Mouse (Mus musculus): Measurements from ENCODE around the gene Hspa13.
A peak's percentile ranks its signal among the peaks of the same experiment; 100 is the strongest.

The Hspa13 gene

GRCm38 (mm10) chr16:75766388-75767249 is at the start of gene Hspa13:
Gene Hspa13, minus strand, starts transcription at chr16:75767104.
- peak; percentile 97 for DNase-seq (ENCODE audit: low spot score in 2 of 2)

GRCm38 (mm10) chr16:75779271-75779670 is 12.4 kb upstream of the Hspa13 start:
- DNase-seq (ENCODE audit: low spot score in 2 of 2), result no peak

- no peak for DNase-seq (ENCODE audit: low spot score in 2 of 2)
These were observed 6.3 kb upstream of the Hspa13 start for GRCm38 (mm10) chr16:75773222-75773621.

- no peak for DNase-seq (ENCODE audit: low spot score in 2 of 2)
These were observed 522 bp upstream of the Hspa13 start for GRCm38 (mm10) chr16:75767250-75768002.

GRCm38 (mm10) chr16:75752876-75753275 is 14.0 kb downstream of the Hspa13 start:
- DNase-seq (ENCODE audit: low spot score in 2 of 2), result no peak

- no peak for DNase-seq (ENCODE audit: low spot score in 2 of 2)
These were observed 16.8 kb downstream of the Hspa13 start for GRCm38 (mm10) chr16:75750103-75750502.

- DNase-seq (ENCODE audit: low spot score in 2 of 2), result no peak
These were observed 18.0 kb downstream of the Hspa13 start for GRCm38 (mm10) chr16:75748926-75749325.

- DNase-seq (ENCODE audit: low spot score in 2 of 2), result no peak
These were observed 22.9 kb downstream of the Hspa13 start for GRCm38 (mm10) chr16:75744014-75744413.

- no peak for DNase-seq (ENCODE audit: low spot score in 2 of 2)
These were observed 49.3 kb downstream of the Hspa13 start for GRCm38 (mm10) chr16:75717405-75718173.

GRCm38 (mm10) chr16:75696176-75696575 is 70.7 kb downstream of the Hspa13 start:
- DNase-seq (ENCODE audit: low spot score in 2 of 2), result peak in 1 of 2 experiments; percentile 14
